Mouse (Mus musculus): ENCODE data around the gene Nsa2.
"Not testable (repeated sequence)": the region's sequence is repeated elsewhere in the genome, so short reads cannot be mapped to it uniquely, and the experiment has no call there.

Nsa2 gene

GRCm38 (mm10) chr13:97137466-97138400 is at the start of gene Nsa2, which contains the start of gene Gfm2:
Gene Nsa2, minus strand, starts transcription at chr13:97137937.
Gene Gfm2, plus strand, starts transcription at chr13:97137937.
- peak; percentile 95 for DNase-seq (ENCODE audit: low read depth, low spot score)

- no peak for DNase-seq (ENCODE audit: low read depth, low spot score)
Measured at GRCm38 (mm10) chr13:97186346-97186745, 48.6 kb upstream of the Nsa2 start.

- no peak for DNase-seq (ENCODE audit: low read depth, low spot score)
Measured at GRCm38 (mm10) chr13:97184656-97185055, 46.9 kb upstream of the Nsa2 start.

- DNase-seq (ENCODE audit: low read depth, low spot score), result no peak
Measured at GRCm38 (mm10) chr13:97184168-97184567, 46.4 kb upstream of the Nsa2 start.

GRCm38 (mm10) chr13:97182821-97183220 is 45.1 kb upstream of the Nsa2 start:
- DNase-seq (ENCODE audit: low read depth, low spot score), result no peak

- DNase-seq (ENCODE audit: low read depth, low spot score), result no peak
Measured at GRCm38 (mm10) chr13:97180113-97180828, 42.5 kb upstream of the Nsa2 start.

GRCm38 (mm10) chr13:97178943-97179342 is 41.2 kb upstream of the Nsa2 start:
- DNase-seq (ENCODE audit: low read depth, low spot score), result no peak

GRCm38 (mm10) chr13:97176731-97177130 is 39.0 kb upstream of the Nsa2 start:
- DNase-seq (ENCODE audit: low read depth, low spot score), result no peak

- DNase-seq (ENCODE audit: low read depth, low spot score), result no peak
Measured at GRCm38 (mm10) chr13:97175520-97176264, 38.0 kb upstream of the Nsa2 start.

GRCm38 (mm10) chr13:97145834-97146233 is 8.1 kb upstream of the Nsa2 start:
- DNase-seq (ENCODE audit: low read depth, low spot score), result peak; percentile 77

GRCm38 (mm10) chr13:97142321-97142720 is 4.6 kb upstream of the Nsa2 start:
- no peak for DNase-seq (ENCODE audit: low read depth, low spot score)

- not testable (repeated sequence) for DNase-seq (ENCODE audit: low read depth, low spot score)
Measured at GRCm38 (mm10) chr13:97138404-97138931, 731 bp upstream of the Nsa2 start.

- DNase-seq (ENCODE audit: low read depth, low spot score), result not testable (repeated sequence)
Measured at GRCm38 (mm10) chr13:97130413-97130812, 7.3 kb downstream of the Nsa2 start.

GRCm38 (mm10) chr13:97129654-97130053 is 8.1 kb downstream of the Nsa2 start:
- not testable (repeated sequence) for DNase-seq (ENCODE audit: low read depth, low spot score)

- DNase-seq (ENCODE audit: low read depth, low spot score), result no peak
Measured at GRCm38 (mm10) chr13:97121341-97121740, 16.4 kb downstream of the Nsa2 start.

GRCm38 (mm10) chr13:97109046-97109445 is 28.7 kb downstream of the Nsa2 start:
- no peak for DNase-seq (ENCODE audit: low read depth, low spot score)

- not testable (repeated sequence) for DNase-seq (ENCODE audit: low read depth, low spot score)
Measured at GRCm38 (mm10) chr13:97107721-97108120, 30.0 kb downstream of the Nsa2 start.

- no peak for DNase-seq (ENCODE audit: low read depth, low spot score)
Measured at GRCm38 (mm10) chr13:97104996-97105395, 32.7 kb downstream of the Nsa2 start.

- peak; percentile 80 for DNase-seq (ENCODE audit: low read depth, low spot score)
Measured at GRCm38 (mm10) chr13:97099187-97099852, 38.4 kb downstream of the Nsa2 start, which contains the start of gene Gm6169. Gene Gm6169, minus strand, starts transcription at chr13:97099237.

- DNase-seq (ENCODE audit: low read depth, low spot score), result peak; percentile 18
Measured at GRCm38 (mm10) chr13:97095726-97096125, 42.0 kb downstream of the Nsa2 start.

GRCm38 (mm10) chr13:97088183-97088582 is 49.6 kb downstream of the Nsa2 start:
- DNase-seq (ENCODE audit: low read depth, low spot score), result no peak
